ENCODE assay signal across 26 mouse cellular contexts in the genomic region with DNA sequence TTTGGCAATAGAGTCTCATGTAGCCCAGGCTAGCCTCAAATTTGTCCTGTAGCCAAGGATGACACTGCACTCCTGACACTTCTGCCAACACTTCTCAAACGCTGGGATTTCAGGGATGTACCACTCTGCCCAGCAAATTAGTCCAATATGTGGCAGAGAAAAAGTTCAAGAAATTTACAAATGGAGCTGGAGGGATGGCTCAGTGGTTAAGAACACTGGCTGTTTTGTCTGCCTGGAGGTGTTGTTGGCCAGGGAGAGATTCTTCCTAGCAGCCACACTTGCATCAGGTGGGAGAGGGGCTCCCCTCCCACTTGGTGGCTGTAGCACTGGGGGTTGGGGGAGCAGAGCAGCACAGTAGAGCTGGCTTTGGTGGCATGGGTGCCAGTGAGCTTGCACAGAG. TPM values are rescaled to one million over a fixed set of nuclear protein-coding genes. Genes with fewer than 3 reads are reported as not detected.
"Had no signal": no experiment of that assay in that cellular context is flagged by ENCODE, and none has a peak within 500 bp of the region (broad histone marks: within the 10 kb centered on the region; RNA-seq: fewer than 3 reads in every experiment).

No protein-coding gene starts in this region.

- DNase-seq: cerebellum, adult 9-10 months; cerebellum, adult 9-11 months; cerebellum, postnatal 10 days; cerebellum, postnatal 14 days; cerebellum, postnatal 25 days; cerebellum, postnatal 36 days; embryo, embryonic 11 days; forebrain, postnatal 0 days; gastrocnemius, postnatal 10 days; gastrocnemius, postnatal 14 days; gastrocnemius, postnatal 25 days; gastrocnemius, postnatal 36 days; heart, adult 11 months; heart, adult 18-20 months; heart, adult 2 months had no signal

- H3K4me3 ChIP-seq: embryonic facial prominence, embryonic 10.5 days; embryonic facial prominence, embryonic 12.5 days; embryonic facial prominence, embryonic 13.5 days; embryonic facial prominence, embryonic 15.5 days; erythroblast, embryonic 14.5 days; forebrain, embryonic 10.5 days; forebrain, embryonic 12.5 days; forebrain, embryonic 13.5 days; forebrain, embryonic 15.5 days; heart, adult 2 months; heart, embryonic 10.5 days had no signal

- H3K27ac ChIP-seq: embryonic facial prominence, embryonic 10.5 days; embryonic facial prominence, embryonic 12.5 days; embryonic facial prominence, embryonic 13.5 days; embryonic facial prominence, embryonic 15.5 days; forebrain, embryonic 10.5 days; forebrain, embryonic 12.5 days; forebrain, embryonic 13.5 days; forebrain, embryonic 15.5 days; heart, adult 2 months; heart, embryonic 10.5 days had no signal

RNA-seq across cellular contexts. Expression of gene Ryr1, which starts 5.5 kb away (rescaled TPM):
- total RNA-seq: granulocyte monocyte progenitor cell, adult 5-6 weeks had no signal
